Mouse (Mus musculus): ENCODE data around the gene Myo1h.

DNA sequence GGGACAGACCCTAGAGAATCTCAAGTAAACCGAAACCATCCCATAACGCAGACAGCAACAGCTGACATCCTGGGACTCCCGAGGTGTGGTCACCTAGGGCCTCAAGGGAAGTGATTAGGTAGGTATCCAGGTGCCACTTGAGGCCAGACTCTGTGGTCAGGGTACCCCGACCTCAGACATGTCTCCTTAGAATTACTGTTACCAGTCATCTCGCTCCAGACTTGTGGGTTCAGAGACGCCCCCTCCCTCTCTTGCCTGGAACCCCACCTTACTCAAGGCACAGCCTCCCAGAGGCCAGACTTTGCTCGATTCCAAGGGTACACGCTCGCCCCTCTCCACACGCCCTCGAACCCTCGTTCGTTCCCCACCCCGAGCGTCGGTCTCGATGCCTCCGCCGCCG, 90.8 kb downstream of the Myo1h start:
- TF ChIP-seq POLR2A (IDR thresholded peaks at IDR 0.05; ENCODE audit: low read depth, low read length) (0 out of 2 replicates have a peak, but pooled peaks have one; percentile 5), CTCF (IDR thresholded peaks at IDR 0.05; ENCODE audit: borderline replicate concordance, insufficient read depth, low read length) (no peak)

Measured in embryonic fibroblast, embryonic 13.5 days (primary cell).